Mouse (Mus musculus): ENCODE data around the gene E2f7.

The E2f7 gene

DNA sequence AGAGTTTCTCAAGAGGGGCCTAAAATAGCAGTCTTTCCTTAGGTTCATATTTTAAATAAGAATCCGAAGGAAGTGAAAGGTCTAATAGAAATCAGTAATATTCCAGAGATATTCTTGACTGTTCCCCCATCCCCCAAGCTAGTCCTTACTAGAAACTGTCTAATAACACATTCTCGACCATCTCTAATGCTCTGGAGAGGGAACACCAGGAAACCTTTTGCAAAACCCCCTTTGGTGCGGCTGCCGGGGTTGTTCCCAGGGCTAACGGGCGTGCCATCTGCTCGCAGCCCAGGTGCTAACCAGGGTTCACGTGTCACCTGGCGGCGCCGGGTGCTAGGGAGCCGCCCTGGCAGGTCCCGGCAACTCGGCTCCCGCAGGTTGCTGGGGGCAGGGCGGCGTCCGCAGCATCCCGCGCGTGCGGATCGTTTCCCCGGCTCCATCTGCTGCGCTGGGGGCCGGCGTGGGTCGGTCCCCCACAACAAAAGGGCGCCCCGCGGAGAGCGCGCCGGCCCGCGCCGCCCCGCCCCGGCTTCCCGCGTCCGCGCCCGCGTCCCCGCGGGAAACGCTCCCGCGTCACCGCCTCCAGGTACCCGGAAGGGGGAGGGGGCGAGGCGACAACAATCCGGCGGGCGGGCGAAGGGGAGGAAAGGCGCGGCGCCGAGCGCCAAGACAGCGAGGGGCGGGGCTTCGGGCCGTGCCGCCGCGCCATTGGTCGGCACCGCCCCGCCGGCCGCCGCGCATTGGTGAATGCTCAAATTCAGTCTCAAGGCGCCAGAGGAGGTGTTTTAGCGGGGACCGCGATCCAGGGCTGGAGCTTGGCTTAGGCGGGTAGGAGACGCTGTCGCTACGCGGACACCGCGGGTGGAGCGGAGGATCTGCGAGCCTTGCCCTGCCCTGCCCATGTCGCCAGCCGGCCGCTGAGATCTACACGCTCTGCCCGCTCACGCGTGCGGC lies at the start of gene E2f7:
Gene E2f7, plus strand, starts transcription at position 754 of the 954 bp plus-strand sequence.
- DNase-seq = peak; percentile 91

GRCm38 (mm10) chr10:110701276-110701675 lies 44.0 kb upstream of the E2f7 start:
- DNase-seq = no peak

- DNase-seq = no peak
Observed at GRCm38 (mm10) chr10:110705672-110706071, 39.6 kb upstream of the E2f7 start.

GRCm38 (mm10) chr10:110707390-110708113 lies 37.7 kb upstream of the E2f7 start:
- DNase-seq = no peak

- no peak for DNase-seq
Observed at GRCm38 (mm10) chr10:110716887-110717286, 28.4 kb upstream of the E2f7 start.

DNA sequence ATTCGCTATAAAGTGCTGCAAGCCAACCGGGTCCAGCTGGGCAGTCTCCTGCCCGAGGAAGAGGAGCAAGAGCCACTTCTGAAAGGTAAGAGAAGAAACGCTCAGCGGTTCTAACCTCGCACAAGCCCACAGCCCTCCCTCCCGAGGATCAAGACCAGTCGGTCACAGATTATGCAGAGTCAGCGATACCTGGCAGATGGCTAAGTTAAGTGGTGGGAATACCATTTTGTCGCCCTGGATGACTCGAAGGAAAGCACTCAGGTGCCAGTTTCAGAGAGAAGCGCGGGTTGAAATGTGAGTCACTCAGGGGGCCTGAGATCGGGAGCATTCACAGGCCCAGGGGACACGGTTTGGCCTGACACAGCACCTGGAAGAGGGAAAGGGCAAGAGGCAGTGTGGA lies 18.8 kb upstream of the E2f7 start:
- no peak for DNase-seq

GRCm38 (mm10) chr10:110727816-110728215 lies 17.4 kb upstream of the E2f7 start:
- DNase-seq = no peak

GRCm38 (mm10) chr10:110733343-110733742 lies 11.9 kb upstream of the E2f7 start:
- DNase-seq = peak; percentile 73

GRCm38 (mm10) chr10:110743701-110744100 lies 1.5 kb upstream of the E2f7 start:
- DNase-seq = no peak

DNA sequence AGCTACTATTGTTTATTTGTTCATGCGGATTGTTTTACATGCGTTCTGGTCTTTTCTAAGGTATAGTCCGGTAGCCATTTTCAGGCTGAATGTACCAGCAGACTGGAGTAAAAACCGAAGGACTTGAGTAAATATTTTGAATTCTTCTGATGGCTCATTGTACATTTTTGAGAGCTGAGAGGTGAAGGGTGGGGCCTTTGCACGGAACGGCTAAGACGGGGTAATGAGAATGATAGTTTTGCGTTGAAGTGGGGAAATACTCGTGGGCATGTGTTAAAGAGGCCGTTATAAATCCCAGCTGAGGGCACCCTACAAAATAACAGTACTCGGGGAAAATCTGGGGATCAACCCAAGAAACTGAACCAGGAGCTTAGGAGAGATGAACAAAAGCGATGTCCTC lies 1.1 kb upstream of the E2f7 start:
- DNase-seq = no peak

DNA sequence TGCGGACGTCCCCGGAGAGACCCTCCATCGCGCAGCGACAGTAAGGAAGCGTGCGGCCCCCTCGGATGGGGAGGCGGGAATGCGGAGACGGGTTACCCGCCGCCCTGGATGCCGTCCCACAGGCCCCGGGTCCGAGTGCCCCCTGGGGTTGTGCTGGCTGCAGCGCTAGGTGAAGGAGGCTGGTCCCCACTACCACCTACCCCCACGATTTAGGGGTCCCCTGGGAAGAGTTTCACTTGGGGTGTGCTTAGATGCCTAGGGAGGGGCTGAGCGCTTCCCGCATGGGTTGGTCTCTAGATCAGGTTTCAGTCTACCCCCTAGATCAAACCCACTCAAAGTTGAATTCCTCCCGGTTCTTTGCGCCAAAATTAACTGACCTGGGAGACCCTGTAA lies 397 bp downstream of the E2f7 start:
- no peak for DNase-seq

GRCm38 (mm10) chr10:110749081-110749480 lies 3.8 kb downstream of the E2f7 start:
- no peak for DNase-seq

GRCm38 (mm10) chr10:110749510-110750305 lies 4.5 kb downstream of the E2f7 start:
- no peak for DNase-seq

- DNase-seq = no peak
Observed at GRCm38 (mm10) chr10:110752849-110753248, 7.6 kb downstream of the E2f7 start.

GRCm38 (mm10) chr10:110755556-110755955 lies 10.3 kb downstream of the E2f7 start:
- DNase-seq = no peak

DNA sequence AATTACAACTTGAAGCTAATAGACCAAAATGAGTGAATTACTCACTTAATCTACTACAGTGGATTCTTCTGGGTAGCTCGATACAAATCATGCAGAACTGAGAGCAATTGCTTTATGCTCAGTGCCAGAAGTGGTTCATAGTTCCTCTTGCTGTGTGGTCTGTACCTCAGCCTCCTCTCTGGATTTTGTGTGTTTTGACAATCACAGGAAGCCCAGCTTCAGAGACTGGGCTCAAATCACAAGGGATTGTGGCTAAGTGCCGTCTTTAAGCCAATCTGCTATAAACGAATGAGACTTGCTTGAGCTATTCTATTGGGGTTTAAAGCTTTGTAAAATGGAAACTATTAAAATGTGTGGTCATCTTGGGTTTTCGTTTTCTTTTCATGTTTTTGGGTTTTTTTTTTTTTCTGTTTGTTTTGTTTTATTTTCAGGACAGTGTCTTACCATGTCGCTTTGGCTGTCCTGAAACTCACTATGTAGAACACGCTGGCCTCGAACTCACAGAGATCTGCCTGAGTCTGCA lies 11.1 kb downstream of the E2f7 start:
- no peak for DNase-seq

GRCm38 (mm10) chr10:110760552-110760951 lies 15.3 kb downstream of the E2f7 start:
- DNase-seq = peak; percentile 19

DNA sequence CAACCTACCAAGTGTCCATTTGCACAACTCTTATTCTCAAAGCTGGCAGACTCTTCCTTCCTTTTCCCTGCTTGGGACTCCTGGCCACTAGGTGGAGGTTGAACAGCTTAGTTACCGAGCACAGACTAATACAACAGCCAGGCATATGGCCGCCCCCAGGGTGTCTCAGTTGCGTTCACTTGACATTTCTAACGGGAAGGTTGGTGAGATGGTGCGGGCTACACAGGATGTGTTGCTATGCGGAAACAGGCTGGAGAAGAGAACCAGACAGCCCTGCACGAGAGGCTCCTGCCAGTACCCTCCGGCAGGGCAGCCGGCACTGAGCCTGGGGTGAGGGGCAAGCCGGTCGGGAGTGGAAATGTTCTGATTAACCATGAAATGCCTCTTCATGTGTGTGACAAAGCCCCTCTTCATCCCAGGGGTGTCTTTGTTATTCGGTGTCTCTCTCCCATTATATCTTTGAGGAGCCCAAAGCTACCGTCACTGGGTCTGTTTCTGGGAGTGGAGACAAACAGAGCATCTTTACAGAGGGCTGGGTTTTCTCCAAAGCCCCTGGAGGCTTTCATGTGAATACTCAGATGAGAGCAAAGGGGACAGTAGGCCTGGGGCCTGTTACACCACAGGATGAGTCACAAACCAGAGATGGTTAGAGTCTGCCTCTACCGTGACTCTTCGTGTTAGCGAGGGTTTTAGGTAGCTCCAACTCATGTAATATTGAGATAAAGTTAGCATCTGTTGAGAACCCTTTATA lies 17.1 kb downstream of the E2f7 start:
- no peak for DNase-seq

DNA sequence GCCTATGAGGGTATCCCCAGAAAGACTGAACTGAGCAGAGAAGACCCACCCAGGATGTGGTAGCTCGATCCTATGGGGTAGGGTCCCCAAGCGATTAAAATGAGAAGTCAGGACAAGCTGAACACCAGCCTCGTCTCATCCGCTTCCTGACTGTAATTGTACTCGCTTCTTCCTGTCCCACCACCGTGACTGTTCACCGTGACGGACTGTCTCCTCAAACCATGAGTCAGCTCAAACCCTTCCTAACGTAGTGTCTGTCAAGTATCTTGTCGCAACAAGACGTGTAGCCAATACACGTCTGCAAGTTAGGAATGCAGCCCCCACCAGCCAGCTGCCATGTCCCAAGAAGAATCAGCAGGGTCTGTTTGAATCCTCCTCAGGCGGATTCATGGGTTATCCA lies 18.2 kb downstream of the E2f7 start:
- DNase-seq = no peak

GRCm38 (mm10) chr10:110769538-110769937 lies 24.3 kb downstream of the E2f7 start:
- DNase-seq = peak; percentile 18

DNA sequence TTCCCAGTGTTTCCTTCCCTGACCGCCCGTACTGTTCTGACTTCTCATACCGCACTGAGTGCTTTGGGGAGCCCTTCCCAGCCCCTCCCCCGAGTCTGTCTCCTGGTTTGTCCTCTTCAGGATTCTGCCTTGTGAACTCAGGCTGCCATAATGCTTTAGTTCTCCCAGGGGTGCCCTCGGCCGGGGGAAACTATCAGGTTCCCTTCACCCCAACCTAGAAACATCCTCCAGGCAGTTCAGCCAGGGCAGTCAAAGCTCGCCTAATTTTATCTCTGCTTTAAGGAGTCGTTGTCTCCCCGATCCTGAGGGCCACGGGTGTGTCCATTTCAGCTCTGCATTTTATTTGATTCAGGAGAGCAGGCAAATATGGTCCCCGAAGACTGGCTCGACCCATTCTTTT lies 28.0 kb downstream of the E2f7 start:
- no peak for DNase-seq

DNA sequence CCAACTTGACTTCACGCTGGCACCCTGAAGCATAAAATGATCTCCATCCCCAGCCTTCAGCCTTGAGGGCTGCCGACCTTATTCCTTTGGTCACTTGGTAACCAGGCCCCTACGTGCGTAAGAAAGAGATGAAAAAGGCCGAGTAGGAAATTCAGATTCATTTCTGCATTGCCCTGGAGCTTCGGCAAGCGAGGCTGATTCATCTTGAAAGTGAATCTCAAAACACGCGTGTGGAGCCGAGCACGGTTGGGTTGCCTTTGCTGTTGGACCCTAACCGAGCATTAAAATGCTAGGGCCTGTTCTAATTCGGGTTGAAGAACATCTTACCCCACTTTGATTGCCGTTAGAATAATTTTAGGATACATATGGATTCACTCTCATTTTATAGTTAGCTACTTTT lies 28.6 kb downstream of the E2f7 start:
- no peak for DNase-seq
